In genomic region chr13:34642941-34643875, GRCm38 (mm10) we compare ENCODE assay signal across 10 mouse cellular contexts. TPM values are rescaled to one million over a fixed set of nuclear protein-coding genes. Genes with fewer than 3 reads are reported as not detected.
DNase-seq lines count a peak whose midpoint lies in the region; ATAC-seq and TF ChIP-seq lines count a peak whose summit lies in the region.
"Had no signal": no experiment of that assay in that cellular context is flagged by ENCODE, and none has a peak within 500 bp of the region (broad histone marks: within the 10 kb centered on the region; RNA-seq: fewer than 3 reads in every experiment).

No protein-coding gene starts in this region.

- ATAC-seq in hindbrain, embryonic 13.5 days (ENCODE audit: low FRiP score), result no peak; the same call in 1 of the 2 replicates
- 0 out of 2 replicates have a peak, but pooled peaks have one; percentile 34 for ATAC-seq in neural tube, embryonic 13.5 days (ENCODE audit: low read depth)

- no peak overlapping the region for H3K4me2 ChIP-seq in hindbrain, embryonic 13.5 days
- no peak overlapping the region for H3K4me2 ChIP-seq in neural tube, embryonic 13.5 days
- H3K4me2 ChIP-seq: embryonic facial prominence, embryonic 15.5 days had no signal

- 0 out of 2 replicates have a peak, but pooled peaks cover 9% of the 10 kb centered on the region for H3K4me1 ChIP-seq in hindbrain, embryonic 10.5 days (replicated peaks)
- H3K4me1 ChIP-seq in hindbrain, embryonic 13.5 days (replicated peaks), result 0 out of 2 replicates have a peak, but pooled peaks cover 7% of the 10 kb centered on the region
- H3K4me1 ChIP-seq in MEL (ENCODE audit: control insufficient read depth in 1 of 2, insufficient read depth in 2 of 2, low read length in 2 of 2), result no peaks in the 10 kb centered on the region
- H3K4me1 ChIP-seq in neural tube, embryonic 13.5 days (replicated peaks), result 0 out of 2 replicates have a peak, but pooled peaks cover 4% of the 10 kb centered on the region

- peak; percentile 67 to 96 (median 96) for TF ChIP-seq CTCF in MEL (IDR thresholded peaks at IDR 0.05 in 2 of 3, conservative IDR thresholded peaks at IDR 0.05 in 1 of 3; ENCODE audit: control insufficient read depth in 1 of 3, insufficient read depth in 1 of 3, low read depth in 2 of 3, low read length in 3 of 3, poor library complexity in 1 of 3, severe bottlenecking in 1 of 3)

- peak; percentile 99 for TF ChIP-seq RAD21 in MEL (IDR thresholded peaks at IDR 0.05; ENCODE audit: low read depth, low read length)

- 36% methylated on average over 7 of the region's 7 CpGs for WGBS in hindbrain, embryonic 10.5 days
- WGBS in hindbrain, embryonic 13.5 days, result 28% methylated on average over 7 of the region's 7 CpGs
- WGBS in neural tube, embryonic 13.5 days, result 28% methylated on average over 7 of the region's 7 CpGs

- H3K4me3 ChIP-seq in hindbrain, embryonic 10.5 days, result no peak overlapping the region
- H3K4me3 ChIP-seq in hindbrain, embryonic 13.5 days, result no peak overlapping the region
- no peak overlapping the region for H3K4me3 ChIP-seq in MEL (ENCODE audit: control insufficient read depth in 1 of 2, insufficient read depth in 1 of 2, low read depth in 2 of 2, low read length in 2 of 2)
- H3K4me3 ChIP-seq in neural tube, embryonic 13.5 days, result no peak overlapping the region
- H3K4me3 ChIP-seq: embryonic facial prominence, embryonic 15.5 days had no signal

- no peak overlapping the region for H3K9ac ChIP-seq in hindbrain, embryonic 13.5 days
- no peak overlapping the region for H3K9ac ChIP-seq in MEL (ENCODE audit: control insufficient read depth, low read depth, low read length, poor library complexity, severe bottlenecking)
- H3K9ac ChIP-seq in neural tube, embryonic 13.5 days, result no peak overlapping the region
- H3K9ac ChIP-seq: embryonic facial prominence, embryonic 15.5 days had no signal

- 0 out of 2 replicates have a peak overlapping the region, but pooled peaks have one; percentile 45 for H3K27ac ChIP-seq in hindbrain, embryonic 10.5 days
- H3K27ac ChIP-seq in hindbrain, embryonic 13.5 days, result no peak overlapping the region
- H3K27ac ChIP-seq in MEL (ENCODE audit: control insufficient read depth, low read depth, low read length), result no peak overlapping the region
- no peak overlapping the region for H3K27ac ChIP-seq in neural tube, embryonic 13.5 days (replicated peaks)
- H3K27ac ChIP-seq: embryonic facial prominence, embryonic 15.5 days; macrophage had no signal

- TF ChIP-seq EP300 in MEL (IDR thresholded peaks at IDR 0.05; ENCODE audit: low read depth in 1 of 2, low read length in 2 of 2), result no peak

- no peaks in the 10 kb centered on the region for H3K79me2 ChIP-seq in MEL (ENCODE audit: control insufficient read depth, insufficient read depth, low read length, poor library complexity)

- peak; percentile 81 for DNase-seq in hindbrain, embryonic 10.5 days (ENCODE audit: low spot score)
- DNase-seq in MEL (ENCODE audit: low read depth, low spot score), result peak; percentile 62
- DNase-seq in cerebellum, postnatal 4 days (ENCODE audit: low spot score in 2 of 2), result peak; percentile 61 to 78
- DNase-seq in heart, postnatal 4 days, result peak; percentile 77
- DNase-seq in left cerebral cortex, postnatal 4 days, result peak; percentile 69
- peak; percentile 52 for DNase-seq in thymus, postnatal 14 days

- TF ChIP-seq POLR2A in MEL (IDR thresholded peaks at IDR 0.05; ENCODE audit: control insufficient read depth in 1 of 2, insufficient read depth in 1 of 2, low read depth in 1 of 2, low read length in 2 of 2, poor library complexity in 1 of 2), result no peak

- H3K36me3 ChIP-seq in hindbrain, embryonic 10.5 days, result no peaks in the 10 kb centered on the region
- H3K36me3 ChIP-seq in hindbrain, embryonic 13.5 days, result no peaks in the 10 kb centered on the region
- H3K36me3 ChIP-seq in MEL (ENCODE audit: control insufficient read depth in 1 of 2, insufficient read depth in 2 of 2, low read length in 2 of 2), result no peaks in the 10 kb centered on the region
- H3K36me3 ChIP-seq in neural tube, embryonic 13.5 days, result no peaks in the 10 kb centered on the region

- intact Hi-C loops in left cerebral cortex, postnatal 4 days (cut with DNase I), result loop anchor here (1.0 to 10.0 kb wide), 2 partner anchors 221 to 382 kb away; partner anchors contain the start of gene Eci2

- H3K27me3 ChIP-seq in hindbrain, embryonic 10.5 days (ENCODE audit: insufficient read depth, poor library complexity, severe bottlenecking), result peaks cover 13% of the 10 kb centered on the region; the same call in 1 of the 2 replicates
- peaks cover 10% of the 10 kb centered on the region for H3K27me3 ChIP-seq in hindbrain, embryonic 13.5 days
- H3K27me3 ChIP-seq in MEL (ENCODE audit: control insufficient read depth in 1 of 2, insufficient read depth in 2 of 2, low read length in 2 of 2), result peaks cover 0 to 2% of the 10 kb centered on the region in 2 experiments; a peak in 3 of 4 replicates
- no peaks in the 10 kb centered on the region for H3K27me3 ChIP-seq in neural tube, embryonic 13.5 days
- H3K27me3 ChIP-seq: embryonic facial prominence, embryonic 15.5 days had no signal

- no peaks in the 10 kb centered on the region for H3K9me3 ChIP-seq in hindbrain, embryonic 10.5 days
- H3K9me3 ChIP-seq in hindbrain, embryonic 13.5 days, result no peaks in the 10 kb centered on the region
- H3K9me3 ChIP-seq in MEL (replicated peaks; ENCODE audit: insufficient read depth, low read length), result no peaks in the 10 kb centered on the region
- H3K9me3 ChIP-seq in neural tube, embryonic 13.5 days, result no peaks in the 10 kb centered on the region
- H3K9me3 ChIP-seq: embryonic facial prominence, embryonic 15.5 days had no signal

TF ChIP-seq in MEL, 35 proteins besides CTCF, POLR2A, EP300 and RAD21:
- TF ChIP-seq TBP (IDR thresholded peaks at IDR 0.05; ENCODE audit: low read depth, low read length), result no peak
- TF ChIP-seq UBTF (IDR thresholded peaks at IDR 0.05; ENCODE audit: borderline replicate concordance, insufficient read depth, low read depth, low read length), result no peak
- TF ChIP-seq MXI1 (IDR thresholded peaks at IDR 0.05; ENCODE audit: low read depth, low read length), result no peak
- 0 out of 2 replicates have a peak, but pooled peaks have one; percentile 40 for TF ChIP-seq ZNF384 (IDR thresholded peaks at IDR 0.05; ENCODE audit: low read depth, low read length)
- TF ChIP-seq SMC3 (IDR thresholded peaks at IDR 0.05; ENCODE audit: low read depth, low read length), result peak; percentile 95
- peak; percentile 95 for TF ChIP-seq ZC3H11A (IDR thresholded peaks at IDR 0.05; ENCODE audit: low read depth, low read length)
- no peak for TF ChIP-seq ZKSCAN1 (IDR thresholded peaks at IDR 0.05; ENCODE audit: low read depth, low read length)

RNA-seq across cellular contexts. Expression of gene Pxdc1, which starts 10.1 kb away (rescaled TPM):
- polyA plus RNA-seq in hindbrain, embryonic 10.5 days (2016; fragmentation: Nextera tagmentation; extraction: Ambion mirVana), result 3.2 and 3.6 TPM in 2 replicates
- 8.3 and 8.9 TPM in 2 replicates for polyA plus RNA-seq in hindbrain, embryonic 13.5 days (2015; fragmentation: Nextera tagmentation; extraction: Ambion mirVana)
- not detected in 2 replicates for total RNA-seq in MEL (2012; rRNA removed)
- not detected for polyA plus RNA-seq in MEL (2012; ENCODE audit: insufficient read depth in 1 of 2, insufficient read length in 2 of 2, low read depth in 1 of 2, low replicate concordance in 2 of 2, missing spikeins in 1 of 2)
- 10 to 100 TPM; 24.5 to 25.4 TPM for total RNA-seq in heart, postnatal 4 days (2021)
- 1 to 10 TPM; 4.6 to 6.4 TPM for total RNA-seq in left cerebral cortex, postnatal 4 days (2021)
- 5.5 and 7.7 TPM in 2 replicates for polyA plus RNA-seq in neural tube, embryonic 13.5 days (2015; fragmentation: Nextera tagmentation; extraction: Ambion mirVana)
